Mouse (Mus musculus): ENCODE measurements around the gene Trappc3. TPM values are rescaled to one million over a fixed set of nuclear protein-coding genes. Genes with fewer than 3 reads are reported as not detected.

Gene Trappc3
- polyA plus RNA-seq, 1 experiment from 2014 or later: 192 TPM

GRCm38 (mm10) chr4:126301584-126302309, 39.6 kb downstream of the Trappc3 start:
- no peak for ATAC-seq
- Histone ChIP-seq H3K4me3 (replicated peaks; ENCODE audit: low read length) (peak overlapping the region; percentile 14), H3K9ac (replicated peaks; ENCODE audit: low read depth, low read length) (no peak overlapping the region), H3K27me3 (replicated peaks; ENCODE audit: control insufficient read depth, insufficient read depth, low read length) (peaks cover 46% of the 10 kb centered on the region), H3K36me3 (ENCODE audit: control insufficient read depth, insufficient read depth) (no peaks in the 10 kb centered on the region), H3K9me3 (ENCODE audit: control insufficient read depth, low read length) (0 out of 2 replicates have a peak, but pooled peaks cover 2% of the 10 kb centered on the region), H3K27ac (ENCODE audit: low read length) (no peak overlapping the region), H3K4me2 (ENCODE audit: low read length) (peak overlapping the region; percentile 25), H3K4me1 (replicated peaks; ENCODE audit: control insufficient read depth, insufficient read depth, low read length) (peaks cover 14% of the 10 kb centered on the region)
- 6% methylated on average over 27 of the region's 27 CpGs for WGBS

GRCm38 (mm10) chr4:126303877-126304276, 41.8 kb downstream of the Trappc3 start:
- H3K27ac ChIP-seq (ENCODE audit: low read length): no peak overlapping the region
- H3K9ac ChIP-seq (replicated peaks; ENCODE audit: low read depth, low read length): no peak overlapping the region
- peaks cover 9% of the 10 kb centered on the region for H3K4me1 ChIP-seq (replicated peaks; ENCODE audit: control insufficient read depth, insufficient read depth, low read length)
- H3K36me3 ChIP-seq (ENCODE audit: control insufficient read depth, insufficient read depth): no peaks in the 10 kb centered on the region
- H3K4me2 ChIP-seq (ENCODE audit: low read length): no peak overlapping the region
- peaks cover 34% of the 10 kb centered on the region for H3K27me3 ChIP-seq (replicated peaks; ENCODE audit: control insufficient read depth, insufficient read depth, low read length)
- ATAC-seq: no peak
- WGBS: 51% methylated on average over 4 of the region's 4 CpGs
- H3K9me3 ChIP-seq (ENCODE audit: control insufficient read depth, low read length): 0 out of 2 replicates have a peak, but pooled peaks cover 2% of the 10 kb centered on the region
- no peak overlapping the region for H3K4me3 ChIP-seq (replicated peaks; ENCODE audit: low read length)

GRCm38 (mm10) chr4:126305428-126305827, 43.3 kb downstream of the Trappc3 start:
- H3K27ac ChIP-seq (ENCODE audit: low read length): no peak overlapping the region
- H3K4me3 ChIP-seq (replicated peaks; ENCODE audit: low read length): no peak overlapping the region
- H3K9ac ChIP-seq (replicated peaks; ENCODE audit: low read depth, low read length): no peak overlapping the region
- peaks cover 13% of the 10 kb centered on the region for H3K4me1 ChIP-seq (replicated peaks; ENCODE audit: control insufficient read depth, insufficient read depth, low read length)
- no peak overlapping the region for H3K4me2 ChIP-seq (ENCODE audit: low read length)
- H3K27me3 ChIP-seq (replicated peaks; ENCODE audit: control insufficient read depth, insufficient read depth, low read length): peaks cover 19% of the 10 kb centered on the region
- WGBS: 90% methylated on average over 1 of the region's 1 CpGs
- no peaks in the 10 kb centered on the region for H3K36me3 ChIP-seq (ENCODE audit: control insufficient read depth, insufficient read depth)
- H3K9me3 ChIP-seq (ENCODE audit: control insufficient read depth, low read length): 0 out of 2 replicates have a peak, but pooled peaks cover 2% of the 10 kb centered on the region
- no peak for ATAC-seq

GRCm38 (mm10) chr4:126306058-126306457, 43.9 kb downstream of the Trappc3 start:
- Histone ChIP-seq H3K9me3 (ENCODE audit: control insufficient read depth, low read length) (0 out of 2 replicates have a peak, but pooled peaks cover 2% of the 10 kb centered on the region), H3K4me2 (ENCODE audit: low read length) (no peak overlapping the region), H3K27ac (ENCODE audit: low read length) (no peak overlapping the region), H3K36me3 (ENCODE audit: control insufficient read depth, insufficient read depth) (no peaks in the 10 kb centered on the region), H3K27me3 (replicated peaks; ENCODE audit: control insufficient read depth, insufficient read depth, low read length) (peaks cover 12% of the 10 kb centered on the region), H3K4me3 (replicated peaks; ENCODE audit: low read length) (no peak overlapping the region), H3K9ac (replicated peaks; ENCODE audit: low read depth, low read length) (no peak overlapping the region), H3K4me1 (replicated peaks; ENCODE audit: control insufficient read depth, insufficient read depth, low read length) (peaks cover 8% of the 10 kb centered on the region)
- ATAC-seq: no peak
- WGBS: 84% methylated on average over 6 of the region's 6 CpGs

GRCm38 (mm10) chr4:126306827-126307226, 44.7 kb downstream of the Trappc3 start:
- Histone ChIP-seq H3K4me1 (replicated peaks; ENCODE audit: control insufficient read depth, insufficient read depth, low read length) (peaks cover 3% of the 10 kb centered on the region; the same call in 1 of the 2 replicates), H3K9me3 (ENCODE audit: control insufficient read depth, low read length) (0 out of 2 replicates have a peak, but pooled peaks cover 2% of the 10 kb centered on the region), H3K9ac (replicated peaks; ENCODE audit: low read depth, low read length) (no peak overlapping the region), H3K36me3 (ENCODE audit: control insufficient read depth, insufficient read depth) (no peaks in the 10 kb centered on the region), H3K27me3 (replicated peaks; ENCODE audit: control insufficient read depth, insufficient read depth, low read length) (peaks cover 12% of the 10 kb centered on the region), H3K27ac (ENCODE audit: low read length) (no peak overlapping the region), H3K4me3 (replicated peaks; ENCODE audit: low read length) (no peak overlapping the region), H3K4me2 (ENCODE audit: low read length) (no peak overlapping the region)
- ATAC-seq: no peak
- WGBS: 8% methylated on average over 2 of the region's 2 CpGs

GRCm38 (mm10) chr4:126309211-126309921, 47.2 kb downstream of the Trappc3 start:
- 16% methylated on average over 20 of the region's 20 CpGs for whole genome bisulfite sequencing
- Histone ChIP-seq H3K27ac (ENCODE audit: low read length) (no peak overlapping the region), H3K36me3 (ENCODE audit: control insufficient read depth, insufficient read depth) (no peaks in the 10 kb centered on the region), H3K27me3 (replicated peaks; ENCODE audit: control insufficient read depth, insufficient read depth, low read length) (no peaks in the 10 kb centered on the region), H3K4me2 (ENCODE audit: low read length) (peak overlapping the region; percentile 49), H3K9ac (replicated peaks; ENCODE audit: low read depth, low read length) (0 out of 2 replicates have a peak overlapping the region, but pooled peaks have one; percentile 25), H3K4me1 (replicated peaks; ENCODE audit: control insufficient read depth, insufficient read depth, low read length) (peaks cover 3% of the 10 kb centered on the region; the same call in 1 of the 2 replicates), H3K4me3 (replicated peaks; ENCODE audit: low read length) (peak overlapping the region; percentile 30), H3K9me3 (ENCODE audit: control insufficient read depth, low read length) (0 out of 2 replicates have a peak, but pooled peaks cover 2% of the 10 kb centered on the region)
- peak; percentile 61 for ATAC-seq

- Histone ChIP-seq H3K4me1 (replicated peaks; ENCODE audit: control insufficient read depth, insufficient read depth, low read length) (peaks cover 3% of the 10 kb centered on the region; the same call in 1 of the 2 replicates), H3K27ac (ENCODE audit: low read length) (no peak overlapping the region), H3K4me2 (ENCODE audit: low read length) (peak overlapping the region; percentile 49), H3K9ac (replicated peaks; ENCODE audit: low read depth, low read length) (no peak overlapping the region), H3K27me3 (replicated peaks; ENCODE audit: control insufficient read depth, insufficient read depth, low read length) (no peaks in the 10 kb centered on the region), H3K36me3 (ENCODE audit: control insufficient read depth, insufficient read depth) (no peaks in the 10 kb centered on the region), H3K9me3 (ENCODE audit: control insufficient read depth, low read length) (0 out of 2 replicates have a peak, but pooled peaks cover 2% of the 10 kb centered on the region), H3K4me3 (replicated peaks; ENCODE audit: low read length) (peak overlapping the region; percentile 30)
- WGBS: 0% methylated on average over 7 of the region's 7 CpGs
- ATAC-seq: peak; percentile 87
These were observed 47.8 kb downstream of the Trappc3 start for GRCm38 (mm10) chr4:126309922-126310309.

GRCm38 (mm10) chr4:126310344-126310743, 48.2 kb downstream of the Trappc3 start:
- Histone ChIP-seq H3K9me3 (ENCODE audit: control insufficient read depth, low read length) (0 out of 2 replicates have a peak, but pooled peaks cover 2% of the 10 kb centered on the region), H3K4me2 (ENCODE audit: low read length) (no peak overlapping the region), H3K9ac (replicated peaks; ENCODE audit: low read depth, low read length) (no peak overlapping the region), H3K27me3 (replicated peaks; ENCODE audit: control insufficient read depth, insufficient read depth, low read length) (no peaks in the 10 kb centered on the region), H3K36me3 (ENCODE audit: control insufficient read depth, insufficient read depth) (no peaks in the 10 kb centered on the region), H3K4me1 (replicated peaks; ENCODE audit: control insufficient read depth, insufficient read depth, low read length) (peaks cover 3% of the 10 kb centered on the region; the same call in 1 of the 2 replicates), H3K4me3 (replicated peaks; ENCODE audit: low read length) (no peak overlapping the region), H3K27ac (ENCODE audit: low read length) (no peak overlapping the region)
- WGBS: 82% methylated on average over 6 of the region's 7 CpGs
- ATAC-seq: no peak

GRCm38 (mm10) chr4:126311566-126312200, 49.6 kb downstream of the Trappc3 start:
- ATAC-seq: no peak
- Histone ChIP-seq H3K4me2 (ENCODE audit: low read length) (no peak overlapping the region), H3K4me1 (replicated peaks; ENCODE audit: control insufficient read depth, insufficient read depth, low read length) (peaks cover 3% of the 10 kb centered on the region; the same call in 1 of the 2 replicates), H3K27ac (ENCODE audit: low read length) (no peak overlapping the region), H3K9ac (replicated peaks; ENCODE audit: low read depth, low read length) (no peak overlapping the region), H3K36me3 (ENCODE audit: control insufficient read depth, insufficient read depth) (peaks cover 9% of the 10 kb centered on the region), H3K4me3 (replicated peaks; ENCODE audit: low read length) (no peak overlapping the region), H3K9me3 (ENCODE audit: control insufficient read depth, low read length) (no peaks in the 10 kb centered on the region), H3K27me3 (replicated peaks; ENCODE audit: control insufficient read depth, insufficient read depth, low read length) (no peaks in the 10 kb centered on the region)
- WGBS: 91% methylated on average over 16 of the region's 16 CpGs

Data from forebrain, embryonic 16.5 days (tissue).